Mouse (Mus musculus) spleen, adult 12 weeks (tissue): ENCODE measurements around the gene Adamtsl1.

ENCODE experiments used
- DNase-seq: peaks from one replicate; pipeline ENCODE4 v3.0.0; 2022; ENCODE audit warnings: low spot score

The Adamtsl1 gene

DNA sequence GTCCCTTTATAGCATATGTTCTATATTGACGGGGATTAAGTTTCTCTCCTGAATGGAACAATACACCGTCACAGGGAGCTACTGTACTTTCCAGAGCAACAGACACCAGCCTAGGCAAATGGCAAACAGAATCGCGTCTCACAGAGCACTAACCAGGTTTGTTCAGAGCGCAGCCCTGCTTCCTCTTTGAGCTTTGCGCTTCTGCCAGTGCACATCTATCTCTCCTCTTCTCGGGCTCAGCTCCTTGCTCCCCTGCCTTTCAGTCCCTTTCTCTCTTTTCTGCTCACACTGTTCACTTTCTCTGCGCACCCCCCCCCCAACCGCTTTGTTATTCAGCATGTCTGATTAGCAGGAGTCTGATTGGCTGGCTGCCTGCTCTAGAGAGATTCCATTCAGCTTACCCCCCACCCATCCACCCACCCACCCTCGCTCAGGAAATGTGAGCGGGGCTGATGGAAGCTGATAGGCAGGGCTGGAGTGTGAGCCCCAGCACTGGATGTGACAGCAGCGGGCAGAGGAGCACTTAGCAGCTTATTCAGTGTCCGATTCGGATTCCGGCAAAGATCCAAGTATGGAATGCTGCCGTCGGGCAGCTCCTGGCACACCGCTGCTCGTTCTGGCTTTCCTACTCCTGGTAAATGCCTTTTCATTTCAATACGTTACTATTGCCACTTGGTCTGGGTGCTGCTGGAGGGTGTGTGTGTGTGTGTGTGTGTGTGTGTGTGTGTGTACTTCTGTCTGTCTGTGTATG, 539.7 kb downstream of the Adamtsl1 start:
- no peak for DNase-seq

GRCm38 (mm10) chr4:86060614-86061013, 546.6 kb downstream of the Adamtsl1 start:
- DNase-seq, result no peak

DNA sequence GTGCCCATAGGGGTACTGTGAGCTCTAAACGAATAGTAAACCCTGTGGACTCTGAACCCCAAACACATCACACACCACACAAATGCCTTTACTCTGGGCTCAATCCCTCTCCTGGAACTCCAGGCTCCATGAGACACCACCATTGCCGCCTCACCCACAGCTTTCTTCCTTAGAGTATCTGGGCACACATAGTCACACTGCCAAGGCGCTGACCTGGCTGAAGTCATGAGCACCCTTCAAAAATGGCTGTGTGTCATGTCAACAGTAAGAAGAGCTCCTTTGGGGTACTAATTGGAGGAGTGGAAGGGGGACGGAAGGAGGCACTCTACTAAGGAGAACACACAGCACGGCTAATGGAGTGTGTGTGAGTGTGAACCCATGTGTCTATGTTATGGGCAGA, 554.4 kb downstream of the Adamtsl1 start:
- DNase-seq, result no peak

DNA sequence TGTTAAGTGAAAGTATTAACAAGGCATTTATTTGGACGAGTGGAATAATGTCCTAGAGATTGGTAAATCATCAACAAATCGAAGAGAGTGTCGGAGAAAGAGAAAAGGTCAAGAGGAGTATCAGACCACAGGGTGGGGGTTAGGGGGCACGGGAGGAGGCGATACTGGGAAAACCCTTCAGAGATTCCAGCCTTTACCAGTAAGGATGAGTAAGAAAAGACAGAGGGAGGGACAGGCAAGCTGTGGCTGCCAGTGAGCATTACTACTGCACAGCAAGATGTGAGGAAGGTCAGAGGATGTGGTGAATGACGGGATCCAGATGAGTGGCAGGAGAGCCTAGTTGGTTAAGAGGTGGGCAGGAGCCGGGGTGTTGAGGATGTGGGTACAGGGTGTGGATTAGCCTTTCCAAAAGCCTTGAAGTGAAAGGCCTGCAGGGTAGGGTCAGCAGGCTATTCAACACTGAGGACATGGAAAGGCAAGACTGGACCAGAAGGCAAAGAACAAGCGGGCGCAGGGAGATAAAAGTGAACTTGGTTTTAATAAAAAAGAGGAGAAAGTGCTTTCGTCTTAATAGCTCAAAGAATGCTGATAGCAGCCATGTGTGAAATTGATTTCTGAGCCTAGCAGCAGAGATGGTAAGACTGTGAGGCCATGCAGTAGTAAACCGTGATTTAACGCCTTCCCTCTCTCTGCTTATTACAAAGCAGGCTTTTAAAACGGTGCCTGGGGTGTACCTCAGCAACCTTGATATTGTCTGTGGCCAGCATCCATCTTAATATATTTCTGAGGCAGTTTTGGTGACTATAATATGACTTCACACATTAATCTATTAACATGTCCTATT, 555.1 kb downstream of the Adamtsl1 start:
- no peak for DNase-seq

DNA sequence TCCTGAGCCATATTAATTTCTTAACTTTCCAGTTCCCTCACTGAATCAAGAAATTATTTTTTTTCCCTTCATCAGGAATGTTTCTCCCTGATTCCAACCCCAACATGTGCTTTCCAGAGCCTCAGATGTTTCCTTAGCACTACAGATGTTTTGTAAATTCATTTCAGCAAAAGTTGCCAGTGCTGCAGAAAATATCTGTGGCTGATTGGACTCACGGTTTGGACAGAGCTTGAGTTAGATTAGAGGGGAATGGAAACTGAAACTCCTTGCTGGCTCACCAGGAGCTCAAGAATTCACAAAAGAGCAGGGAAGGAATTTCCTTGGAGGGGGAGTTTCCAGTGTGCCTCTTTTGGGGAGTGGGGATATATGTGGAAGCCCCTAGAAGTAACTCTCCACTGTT, 560.9 kb downstream of the Adamtsl1 start:
- no peak for DNase-seq

DNA sequence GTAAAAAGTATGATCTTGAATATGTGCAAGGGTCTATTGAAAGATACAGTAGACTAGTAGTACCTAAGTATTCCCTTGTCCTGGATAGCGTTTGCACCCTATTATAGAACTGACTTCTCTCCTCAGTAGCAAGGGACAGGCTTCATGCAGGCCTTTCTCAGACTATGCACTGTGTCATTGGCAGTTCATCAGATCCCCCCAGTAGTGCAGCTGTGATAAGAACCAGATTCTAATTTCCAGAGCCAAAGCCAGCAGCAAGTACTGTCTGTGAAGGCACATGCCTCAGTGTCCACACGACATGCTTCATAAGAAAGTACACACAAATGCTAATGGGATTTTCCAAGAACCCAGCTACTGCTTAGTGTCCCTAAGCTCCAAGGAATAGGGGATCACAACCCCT, 563.4 kb downstream of the Adamtsl1 start:
- DNase-seq, result no peak

DNA sequence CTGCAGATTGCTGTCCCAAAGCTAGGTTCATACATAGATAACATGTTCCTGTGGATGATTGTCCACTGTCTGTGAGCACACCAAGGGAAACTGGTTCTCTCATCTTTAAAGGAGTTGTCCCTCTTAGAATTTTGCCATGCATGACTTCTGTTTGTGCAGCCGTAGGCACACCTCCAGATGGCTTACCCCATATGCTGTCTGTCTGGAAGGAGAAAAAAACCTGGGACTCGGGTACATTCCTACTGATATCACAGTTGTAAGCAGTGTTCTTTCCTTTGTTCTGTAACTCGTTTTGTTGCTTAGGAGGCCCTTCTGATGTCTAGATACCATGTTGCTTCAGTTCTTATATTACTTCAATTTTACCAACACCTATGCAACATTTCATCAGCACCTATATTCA, 563.9 kb downstream of the Adamtsl1 start:
- no peak for DNase-seq

GRCm38 (mm10) chr4:86087508-86087907, 573.5 kb downstream of the Adamtsl1 start:
- no peak for DNase-seq

DNA sequence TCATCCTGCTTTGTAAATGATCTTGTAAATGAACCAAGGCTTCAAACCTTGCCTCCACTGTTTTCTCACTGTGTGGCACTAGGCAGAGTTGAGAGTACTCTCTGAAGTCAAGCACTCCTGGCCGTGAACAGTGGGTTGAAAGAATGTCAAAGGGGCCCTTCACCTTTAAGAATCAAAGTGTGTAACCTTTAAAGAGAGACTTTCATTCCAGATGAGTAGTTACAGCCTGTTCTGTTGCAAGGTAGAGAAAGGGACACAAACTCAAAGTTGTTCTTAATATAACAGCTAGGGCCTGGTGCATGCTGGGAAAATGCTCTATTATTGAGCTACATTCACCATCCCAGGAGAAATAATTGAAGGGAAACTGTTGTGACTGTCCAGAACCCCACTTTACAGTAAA, 589.2 kb downstream of the Adamtsl1 start:
- DNase-seq, result no peak

GRCm38 (mm10) chr4:86108325-86108724, 594.4 kb downstream of the Adamtsl1 start:
- DNase-seq, result no peak

DNA sequence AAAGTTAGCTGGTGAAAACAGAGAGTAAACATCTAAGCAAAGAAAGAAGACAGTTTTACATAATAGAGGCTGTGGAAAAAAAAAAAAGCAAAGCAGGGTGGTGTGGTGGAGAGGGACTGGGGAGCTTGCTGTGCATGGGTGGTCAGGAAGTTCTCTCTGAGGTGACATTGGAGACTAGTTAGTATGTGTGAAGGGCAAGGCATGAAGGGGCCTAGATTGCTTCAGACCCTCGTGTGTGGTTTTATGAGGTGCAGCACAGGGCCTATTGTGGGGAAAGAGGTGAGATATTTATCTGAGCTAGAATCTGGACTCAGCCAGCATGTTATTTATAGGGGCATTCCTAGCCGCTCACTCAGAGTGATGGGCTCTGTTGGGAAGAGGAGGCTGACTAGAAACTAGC, 605.1 kb downstream of the Adamtsl1 start:
- no peak for DNase-seq

- no peak for DNase-seq
Measured at GRCm38 (mm10) chr4:86122431-86122830, 608.5 kb downstream of the Adamtsl1 start.

DNA sequence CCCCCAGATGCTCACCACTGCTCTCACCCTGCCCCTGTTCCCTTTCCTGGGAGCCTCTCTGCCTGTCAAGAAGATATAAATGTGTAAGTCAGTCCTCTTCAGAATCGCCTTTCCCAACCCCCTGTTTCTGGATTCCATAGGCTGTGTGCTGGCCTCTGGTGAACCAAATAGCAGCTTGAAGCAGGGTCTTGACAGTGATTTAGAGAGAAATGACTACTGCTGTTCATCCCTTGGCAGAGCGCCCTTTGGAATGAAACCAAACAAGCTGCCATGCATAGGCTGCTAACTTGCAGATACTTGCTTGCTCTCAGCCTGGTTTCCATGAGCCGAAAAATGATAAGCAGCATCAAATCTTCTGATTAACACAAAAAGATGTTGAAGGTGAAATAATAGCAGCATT, 610.4 kb downstream of the Adamtsl1 start:
- no peak for DNase-seq

- DNase-seq, result no peak
Measured at GRCm38 (mm10) chr4:86126636-86127035, 612.7 kb downstream of the Adamtsl1 start.

DNA sequence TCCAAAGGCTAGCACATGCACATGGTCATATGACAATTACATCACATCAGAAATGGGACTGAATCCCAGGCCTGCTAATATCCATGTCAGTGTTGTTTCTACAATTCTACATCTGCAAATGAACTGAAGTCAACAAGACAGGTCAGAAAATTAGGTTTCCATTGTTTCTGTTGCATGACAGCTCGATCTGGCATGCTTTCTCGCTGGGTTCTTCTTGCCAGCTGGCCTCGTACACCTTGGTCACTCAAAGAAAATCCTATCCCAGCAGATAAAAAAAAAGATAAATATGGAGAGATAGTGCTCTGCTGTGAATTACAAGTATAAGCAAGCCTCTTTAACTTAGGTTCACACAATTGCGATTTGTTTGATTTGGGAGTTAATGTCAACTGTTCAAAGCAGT, 644.6 kb downstream of the Adamtsl1 start:
- DNase-seq, result no peak

GRCm38 (mm10) chr4:86159362-86159761, 645.4 kb downstream of the Adamtsl1 start:
- no peak for DNase-seq

DNA sequence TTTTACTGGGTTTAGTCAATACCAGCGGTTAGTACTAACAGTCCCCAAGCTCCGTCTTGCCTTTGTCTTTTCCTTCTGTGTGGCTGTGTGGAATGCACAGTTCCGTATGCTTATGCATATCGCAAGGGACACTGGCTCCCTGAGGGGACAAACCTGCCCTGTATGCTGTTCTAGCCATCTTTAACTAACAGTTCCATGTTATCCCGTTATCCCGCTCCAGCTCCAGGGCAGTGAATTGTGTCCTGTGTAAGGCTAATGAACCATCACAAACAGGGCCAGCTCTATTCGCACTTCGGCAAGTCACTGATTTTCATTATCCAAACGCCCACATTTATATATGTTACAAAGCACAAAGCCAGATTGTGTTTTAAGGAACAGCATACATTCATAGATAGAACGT, 656.8 kb downstream of the Adamtsl1 start:
- DNase-seq, result no peak

DNA sequence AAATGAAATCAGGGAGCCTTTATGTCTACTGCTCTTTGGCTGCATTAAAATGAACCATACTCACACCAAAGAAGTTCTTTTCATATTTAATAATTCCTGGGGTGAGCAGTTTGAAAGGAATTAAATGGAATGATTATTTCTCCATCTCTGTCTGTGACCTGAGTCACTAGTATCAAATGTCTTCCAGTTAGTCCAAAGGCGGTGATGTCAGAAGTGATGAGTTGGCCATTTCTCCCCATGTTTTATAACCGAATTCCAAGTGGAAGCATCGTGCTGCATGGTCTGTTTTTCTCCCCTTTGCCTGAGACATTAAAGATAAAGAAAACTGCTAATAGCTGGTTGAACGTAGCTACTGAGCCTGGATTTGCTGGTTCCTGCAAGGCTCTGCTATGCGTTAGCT, 657.5 kb downstream of the Adamtsl1 start:
- DNase-seq, result no peak

GRCm38 (mm10) chr4:86177471-86177870, 663.5 kb downstream of the Adamtsl1 start:
- DNase-seq, result no peak

- DNase-seq, result no peak
Measured at GRCm38 (mm10) chr4:86178116-86178515, 664.1 kb downstream of the Adamtsl1 start.

DNA sequence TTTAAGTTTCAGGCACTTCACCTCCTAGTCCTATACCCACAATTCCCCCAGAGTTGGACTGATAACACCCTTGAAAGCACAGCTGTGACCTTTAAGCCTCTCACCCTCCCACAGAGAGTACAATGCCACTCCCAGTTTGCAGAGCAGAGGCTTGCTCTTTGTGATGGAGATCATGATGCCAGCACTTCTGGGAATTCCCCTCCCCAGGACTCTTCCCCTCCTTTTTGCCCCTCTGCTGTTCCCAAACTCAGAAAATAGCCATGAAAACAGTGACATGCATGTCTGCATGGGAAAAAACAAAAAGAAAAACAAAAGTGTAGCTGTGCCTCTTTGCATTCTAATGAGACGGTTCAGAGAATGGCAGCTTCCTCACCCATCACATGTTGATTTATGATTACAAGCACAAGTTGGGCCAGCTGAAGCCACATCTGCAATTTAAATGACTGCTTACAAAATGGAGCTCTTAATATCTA, 669.8 kb downstream of the Adamtsl1 start:
- no peak for DNase-seq

GRCm38 (mm10) chr4:86189853-86190252, 675.9 kb downstream of the Adamtsl1 start:
- no peak for DNase-seq

DNA sequence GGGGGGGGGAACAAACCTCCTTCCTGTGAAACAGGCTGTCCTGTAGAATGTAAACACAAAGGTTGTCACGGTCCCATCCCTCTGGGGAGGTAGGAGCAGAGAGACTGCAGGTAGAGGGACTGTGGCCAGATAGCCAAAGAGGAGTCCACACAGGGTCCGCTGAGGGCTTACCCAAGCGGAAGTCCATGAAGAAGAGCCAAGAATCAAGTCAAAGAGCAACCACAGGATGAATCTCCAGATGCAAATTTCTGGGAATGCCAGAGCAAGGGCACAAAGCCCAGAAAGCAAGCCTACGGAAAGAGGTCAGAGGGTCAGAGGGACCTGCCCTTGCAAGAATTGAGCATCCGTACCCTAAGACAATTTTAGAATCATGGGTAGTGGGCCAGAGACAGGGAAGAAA, 677.2 kb downstream of the Adamtsl1 start:
- DNase-seq, result no peak
